Mouse (Mus musculus) forebrain, embryonic 13.5 days (tissue): ENCODE data around the gene Saxo1. TPM values are rescaled to one million over a fixed set of nuclear protein-coding genes. Genes with fewer than 3 reads are reported as not detected.

ENCODE experiments used
- ATAC-seq: fragments of 200-750 bp; cut with Nextera tagmentation; 2 replicates; pipeline ENCODE4 v1.8.0; 2017
- H3K27ac ChIP-seq: fragments of 300-500 bp; sonication (generic); 2 replicates; pipeline ENCODE4 v1.5.1; 2015; ENCODE audit warnings: inconsistent platforms, mild to moderate bottlenecking, moderate library complexity
- H3K27me3 ChIP-seq: fragments of 300-500 bp; sonication (generic); 2 replicates; pipeline ENCODE4 v1.6.1; 2015; ENCODE audit warnings: mild to moderate bottlenecking, inconsistent platforms
- H3K36me3 ChIP-seq: fragments of 300-500 bp; sonication (generic); 2 replicates; pipeline ENCODE4 v1.6.1; 2015; ENCODE audit warnings: mild to moderate bottlenecking, inconsistent platforms; ENCODE audit not compliant: poor library complexity, severe bottlenecking
- H3K4me1 ChIP-seq: fragments of 300-500 bp; sonication (generic); 2 replicates; pipeline ENCODE4 v1.6.1; 2015; ENCODE audit warnings: inconsistent platforms
- H3K4me2 ChIP-seq: fragments of 300-500 bp; sonication (generic); 2 replicates; pipeline ENCODE4 v1.6.1; 2015; ENCODE audit warnings: inconsistent platforms, mild to moderate bottlenecking, moderate library complexity
- H3K4me3 ChIP-seq: fragments of 300-500 bp; sonication (generic); 2 replicates; pipeline ENCODE4 v1.5.1; 2015; ENCODE audit warnings: mild to moderate bottlenecking, inconsistent platforms
- H3K9ac ChIP-seq: fragments of 300-500 bp; sonication (generic); 2 replicates; pipeline ENCODE4 v1.6.1; 2015; ENCODE audit warnings: mild to moderate bottlenecking, inconsistent platforms
- H3K9me3 ChIP-seq: fragments of 300-500 bp; sonication (generic); replicated peaks from 2 replicates; pipeline ENCODE4 v1.6.1; 2016; ENCODE audit warnings: inconsistent platforms
- WGBS: fragments of 180-500 bp; shearing (Covaris S2); methylation state at CpG from one replicate; pipeline ENCODE4 v1.1.7; 2015; 5-methylcytosine and 5-hydroxymethylcytosine counted together
- polyA plus RNA-seq: library from polyadenylated mRNA; unstranded; fragments of >200 nt; fragmentation: Nextera tagmentation; extraction: Ambion mirVana; gene quantifications from 2 replicates; pipeline ENCODE4 v1.2.1, GENCODE M21; 2015

The Saxo1 gene
- polyA plus RNA-seq, 1 experiment from 2014 or later: not detected

DNA sequence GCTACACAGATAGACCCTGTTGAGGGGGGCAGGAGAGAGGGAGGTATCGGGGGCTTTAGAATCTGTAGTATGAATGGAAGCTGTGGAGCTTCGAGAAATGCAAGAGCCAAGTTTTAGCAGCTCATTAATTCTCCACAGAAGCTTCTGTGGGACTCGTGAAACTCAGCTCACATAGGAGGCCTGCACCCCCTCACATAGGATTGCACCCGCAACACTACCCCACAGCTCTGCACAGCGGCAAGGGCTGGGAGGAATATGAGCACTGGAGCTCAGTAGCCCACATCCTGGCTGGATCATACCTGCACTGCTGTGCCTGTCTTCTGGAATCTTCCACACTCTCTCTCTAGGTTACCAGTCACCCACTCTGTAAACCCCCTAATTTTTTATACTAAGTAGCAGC is 34.4 kb downstream of the Saxo1 start:
- no peak overlapping the region for H3K4me2 ChIP-seq
- no peaks in the 10 kb centered on the region for H3K4me1 ChIP-seq
- no peak overlapping the region for H3K9ac ChIP-seq
- no peaks in the 10 kb centered on the region for H3K36me3 ChIP-seq
- no peak for ATAC-seq
- H3K27me3 ChIP-seq: no peaks in the 10 kb centered on the region
- H3K9me3 ChIP-seq: no peaks in the 10 kb centered on the region
- no peak overlapping the region for H3K27ac ChIP-seq
- no peak overlapping the region for H3K4me3 ChIP-seq
- 72% methylated on average over 5 of the region's 5 CpGs for WGBS

DNA sequence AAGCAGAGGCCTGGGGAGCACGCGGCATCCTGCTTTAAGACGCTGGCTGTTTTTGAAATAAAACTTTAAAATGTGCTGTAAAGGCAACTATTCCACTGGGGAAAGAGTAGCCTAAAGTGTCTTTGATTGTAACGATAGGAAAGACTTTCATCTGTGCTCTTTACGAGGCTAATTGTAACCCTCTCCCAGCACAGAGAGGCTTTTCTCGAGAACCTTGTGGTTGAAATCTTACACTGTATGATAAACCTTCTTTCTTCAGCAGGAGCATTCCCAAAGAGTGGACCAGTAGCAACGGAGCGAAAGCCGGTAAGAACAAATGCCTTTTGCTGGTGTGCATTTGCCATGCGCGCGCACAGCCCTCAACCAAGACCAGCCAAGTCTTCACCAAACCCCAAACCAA is 37.4 kb downstream of the Saxo1 start:
- H3K9me3 ChIP-seq: no peaks in the 10 kb centered on the region
- no peak for ATAC-seq
- no peaks in the 10 kb centered on the region for H3K36me3 ChIP-seq
- no peak overlapping the region for H3K27ac ChIP-seq
- no peak overlapping the region for H3K4me2 ChIP-seq
- H3K4me1 ChIP-seq: no peaks in the 10 kb centered on the region
- no peaks in the 10 kb centered on the region for H3K27me3 ChIP-seq
- H3K4me3 ChIP-seq: no peak overlapping the region
- 89% methylated on average over 12 of the region's 12 CpGs for WGBS
- H3K9ac ChIP-seq: no peak overlapping the region

DNA sequence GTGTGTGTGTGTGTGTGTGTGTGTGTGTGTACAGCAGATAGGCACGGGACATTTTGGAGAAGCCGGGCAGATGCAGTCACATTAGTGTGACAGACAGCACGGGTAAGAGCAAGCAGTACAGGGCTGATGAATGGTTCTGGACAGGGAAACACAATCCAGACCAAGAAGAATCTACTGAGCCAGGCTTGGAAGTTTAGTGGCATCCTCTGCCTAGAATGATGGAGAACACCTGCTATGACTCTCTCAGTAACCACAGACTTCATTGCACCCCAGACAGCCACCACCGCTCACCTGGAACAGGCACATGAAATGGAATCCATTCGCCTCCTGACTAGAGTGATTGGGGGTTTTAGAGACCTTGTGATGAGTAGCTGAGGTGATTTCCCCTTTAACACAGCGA is 38.2 kb downstream of the Saxo1 start:
- Histone ChIP-seq H3K4me3 (no peak overlapping the region), H3K27ac (no peak overlapping the region), H3K27me3 (no peaks in the 10 kb centered on the region), H3K4me2 (no peak overlapping the region), H3K36me3 (no peaks in the 10 kb centered on the region), H3K9ac (no peak overlapping the region), H3K4me1 (no peaks in the 10 kb centered on the region), H3K9me3 (no peaks in the 10 kb centered on the region)
- ATAC-seq: no peak
- 96% methylated on average over 6 of the region's 6 CpGs for WGBS

DNA sequence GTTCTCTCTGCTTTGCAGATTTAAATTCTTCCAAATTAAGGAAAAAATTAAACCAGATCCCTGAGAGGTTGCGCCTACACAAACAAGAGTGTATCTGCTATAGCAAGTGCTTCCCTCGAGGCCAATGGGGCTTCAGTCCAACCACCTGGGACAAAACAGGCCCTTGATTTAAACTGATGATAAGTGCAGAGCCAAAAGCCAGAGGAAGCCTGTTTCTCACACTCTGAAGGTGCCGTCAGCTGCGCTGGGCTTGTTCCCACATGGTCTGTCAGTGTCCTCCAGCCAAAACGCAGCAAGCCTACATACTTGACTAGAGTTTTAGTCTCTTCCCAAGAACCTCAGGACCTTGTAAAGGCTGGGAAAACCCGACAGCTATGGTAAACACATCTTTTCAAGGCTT is 53.5 kb downstream of the Saxo1 start:
- Histone ChIP-seq H3K27me3 (no peaks in the 10 kb centered on the region), H3K4me3 (no peak overlapping the region), H3K36me3 (no peaks in the 10 kb centered on the region), H3K9me3 (no peaks in the 10 kb centered on the region), H3K27ac (no peak overlapping the region), H3K4me2 (no peak overlapping the region), H3K9ac (no peak overlapping the region), H3K4me1 (no peaks in the 10 kb centered on the region)
- WGBS: 84% methylated on average over 6 of the region's 6 CpGs
- no peak for ATAC-seq

DNA sequence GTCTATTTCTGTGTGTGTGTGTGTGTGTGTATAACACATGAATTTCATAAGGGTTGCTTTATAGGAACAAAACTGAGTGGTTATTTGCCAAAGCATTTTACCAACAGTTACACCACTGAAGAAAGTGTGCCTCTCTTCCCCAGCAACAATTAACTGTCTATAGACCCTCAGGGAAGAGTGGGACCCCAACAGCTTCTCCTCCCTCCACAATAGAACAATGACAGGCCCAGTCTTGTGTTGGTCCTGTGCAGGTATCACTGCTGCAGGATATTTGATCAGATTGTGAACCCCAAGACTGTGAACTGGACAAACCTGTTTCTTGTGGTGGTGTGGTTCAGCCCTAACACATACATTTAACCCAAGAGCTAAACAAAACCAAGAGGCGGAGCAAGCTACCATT is 58.6 kb downstream of the Saxo1 start:
- H3K4me2 ChIP-seq: no peak overlapping the region
- ATAC-seq: no peak
- WGBS: 91% methylated on average over 1 of the region's 1 CpGs

DNA sequence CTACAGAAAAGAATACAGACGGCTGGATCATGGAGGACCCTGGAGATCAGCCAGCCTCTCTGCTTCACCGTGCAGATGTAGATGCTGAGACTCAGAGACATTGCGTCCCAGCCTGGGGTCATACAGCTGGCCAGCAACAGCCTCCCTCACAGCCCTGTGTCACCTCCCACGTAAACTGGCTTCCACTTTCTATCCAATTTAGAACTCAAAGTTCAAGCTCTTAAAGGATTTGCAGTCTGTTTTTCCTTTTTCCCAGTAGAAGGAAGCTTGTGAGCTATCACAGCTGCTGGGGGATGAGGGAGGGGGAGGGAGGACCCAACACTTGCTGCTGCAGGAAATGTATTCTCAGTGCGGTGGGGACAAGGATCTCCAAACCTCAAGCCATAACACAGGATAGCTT is 59.4 kb downstream of the Saxo1 start:
- Histone ChIP-seq H3K9me3 (no peaks in the 10 kb centered on the region), H3K4me3 (no peak overlapping the region), H3K4me2 (no peak overlapping the region), H3K27ac (no peak overlapping the region), H3K27me3 (no peaks in the 10 kb centered on the region), H3K9ac (no peak overlapping the region), H3K4me1 (no peaks in the 10 kb centered on the region), H3K36me3 (no peaks in the 10 kb centered on the region)
- no peak for ATAC-seq
- 85% methylated on average over 5 of the region's 5 CpGs for WGBS

More for the DNA sequence above, 58.6 kb downstream of the Saxo1 start:
- Histone ChIP-seq H3K4me1 (no peaks in the 10 kb centered on the region), H3K4me3 (no peak overlapping the region), H3K27me3 (no peaks in the 10 kb centered on the region), H3K36me3 (no peaks in the 10 kb centered on the region), H3K9me3 (no peaks in the 10 kb centered on the region), H3K27ac (no peak overlapping the region), H3K9ac (no peak overlapping the region)

DNA sequence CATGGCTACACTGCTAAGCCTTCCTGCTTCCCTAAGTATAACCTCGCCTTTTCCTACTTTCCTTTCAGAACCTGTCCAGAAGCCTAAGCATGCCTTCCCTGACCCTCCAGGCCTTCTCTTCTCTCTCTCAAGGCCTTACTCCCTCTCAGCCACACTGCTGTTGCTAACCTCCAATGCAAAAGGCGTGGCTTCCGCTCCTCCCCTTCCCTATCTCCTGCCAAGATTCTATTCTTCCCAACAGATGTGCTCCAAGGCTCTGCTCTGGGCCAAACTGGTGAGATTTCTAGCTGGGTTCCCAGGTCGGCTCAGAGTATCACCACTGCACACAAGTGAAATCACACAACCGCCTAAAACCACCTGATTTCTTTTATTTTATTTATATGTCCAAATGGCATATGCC is 69.0 kb downstream of the Saxo1 start:
- Histone ChIP-seq H3K4me3 (no peak overlapping the region), H3K9me3 (no peaks in the 10 kb centered on the region), H3K27me3 (no peaks in the 10 kb centered on the region), H3K27ac (no peak overlapping the region), H3K4me2 (no peak overlapping the region), H3K36me3 (no peaks in the 10 kb centered on the region), H3K4me1 (no peaks in the 10 kb centered on the region), H3K9ac (no peak overlapping the region)
- ATAC-seq: no peak
- WGBS: 88% methylated on average over 5 of the region's 5 CpGs

DNA sequence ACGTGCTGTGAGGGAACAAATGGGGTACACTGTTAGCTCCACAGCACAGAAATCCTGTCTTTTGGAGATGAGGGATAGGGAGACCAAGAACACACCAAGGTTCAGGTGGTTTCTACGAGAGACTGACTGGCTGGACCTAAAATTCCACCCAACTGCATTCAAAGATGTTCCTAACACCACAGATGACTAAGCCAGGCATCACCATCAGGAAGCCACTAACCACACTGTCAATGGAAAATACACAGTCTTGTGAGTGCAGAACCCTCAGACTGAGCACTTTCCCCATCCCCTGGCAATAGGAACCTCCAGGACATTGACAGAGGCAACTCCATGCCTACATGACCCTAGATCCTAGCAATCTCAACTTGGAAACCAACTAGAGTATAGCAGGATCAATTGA is 71.2 kb downstream of the Saxo1 start:
- WGBS: 84% methylated on average over 2 of the region's 2 CpGs

DNA sequence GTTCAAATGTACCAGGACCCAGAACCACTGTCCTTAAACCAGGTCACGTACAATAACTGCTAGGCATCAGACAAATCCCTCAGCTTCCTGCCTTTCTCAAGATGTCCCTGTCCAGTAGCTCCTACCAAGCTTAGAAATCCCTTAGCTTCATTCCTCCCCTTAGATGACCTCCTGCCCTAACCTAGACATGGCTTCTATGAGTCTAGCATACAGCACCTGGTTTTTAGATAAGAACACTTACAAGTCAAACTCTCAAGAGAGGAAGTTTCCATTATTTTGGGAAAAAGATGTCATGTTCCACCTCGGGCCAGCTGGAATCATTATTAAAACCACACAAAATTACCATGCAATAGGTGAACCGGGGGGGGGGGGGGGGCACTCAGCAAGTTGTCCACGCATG is 71.6 kb downstream of the Saxo1 start:
- no peak overlapping the region for H3K4me2 ChIP-seq
- no peak overlapping the region for H3K9ac ChIP-seq
- H3K4me1 ChIP-seq: no peaks in the 10 kb centered on the region
- no peak overlapping the region for H3K4me3 ChIP-seq
- 94% methylated on average over 4 of the region's 4 CpGs for WGBS
- no peak overlapping the region for H3K27ac ChIP-seq
- H3K9me3 ChIP-seq: no peaks in the 10 kb centered on the region
- no peaks in the 10 kb centered on the region for H3K36me3 ChIP-seq
- ATAC-seq: no peak
- H3K27me3 ChIP-seq: no peaks in the 10 kb centered on the region

More for the DNA sequence above, 71.2 kb downstream of the Saxo1 start:
- H3K9me3 ChIP-seq: no peaks in the 10 kb centered on the region
- H3K36me3 ChIP-seq: no peaks in the 10 kb centered on the region
- ATAC-seq: no peak
- no peaks in the 10 kb centered on the region for H3K4me1 ChIP-seq
- no peaks in the 10 kb centered on the region for H3K27me3 ChIP-seq
- no peak overlapping the region for H3K4me3 ChIP-seq
- no peak overlapping the region for H3K4me2 ChIP-seq
- no peak overlapping the region for H3K9ac ChIP-seq
- H3K27ac ChIP-seq: no peak overlapping the region

DNA sequence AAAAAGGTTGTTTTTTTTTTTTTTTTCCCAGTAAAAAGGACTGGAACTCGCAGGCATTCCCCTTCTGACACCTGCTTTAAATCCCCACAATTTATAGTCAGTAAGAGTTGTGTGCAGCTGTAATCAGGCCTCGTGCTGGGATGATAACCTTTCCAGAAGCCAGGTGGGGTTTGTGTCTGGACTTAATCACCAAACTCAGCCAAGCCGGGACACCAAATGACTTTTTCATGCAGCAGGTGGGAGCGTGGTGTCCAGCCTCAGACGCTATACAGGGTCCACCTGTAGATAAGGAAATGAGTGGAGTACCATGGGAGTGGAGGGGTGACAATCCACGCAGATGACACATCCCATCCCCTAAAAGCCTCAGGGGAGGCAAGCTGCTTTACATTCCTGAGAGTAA is 73.1 kb downstream of the Saxo1 start:
- 85% methylated on average over 6 of the region's 6 CpGs for WGBS
- Histone ChIP-seq H3K4me2 (no peak overlapping the region), H3K4me3 (no peak overlapping the region), H3K9me3 (no peaks in the 10 kb centered on the region), H3K9ac (no peak overlapping the region), H3K27me3 (no peaks in the 10 kb centered on the region), H3K36me3 (no peaks in the 10 kb centered on the region), H3K4me1 (no peaks in the 10 kb centered on the region), H3K27ac (no peak overlapping the region)
- ATAC-seq: no peak

DNA sequence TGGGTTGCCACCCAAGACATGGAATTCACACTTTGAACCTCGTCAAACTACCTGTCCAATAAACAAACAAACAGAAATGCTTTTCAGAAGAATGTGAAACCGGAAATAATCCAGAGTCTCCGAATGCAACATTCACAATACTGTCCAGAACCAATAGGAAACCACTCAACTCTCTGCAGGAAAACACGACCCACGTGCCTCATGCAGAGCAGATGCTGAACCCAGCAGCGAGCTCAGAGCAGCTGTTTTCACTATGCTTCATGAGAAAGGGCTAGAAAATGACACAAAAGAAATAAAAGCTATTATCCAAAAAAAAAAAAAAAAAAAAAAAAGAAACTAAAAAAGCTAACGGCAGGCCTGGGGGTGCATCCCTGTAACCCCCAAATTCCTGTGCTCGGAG is 74.4 kb downstream of the Saxo1 start:
- no peaks in the 10 kb centered on the region for H3K27me3 ChIP-seq
- no peaks in the 10 kb centered on the region for H3K36me3 ChIP-seq
- ATAC-seq: no peak
- H3K9ac ChIP-seq: no peak overlapping the region
- H3K4me2 ChIP-seq: no peak overlapping the region
- 60% methylated on average over 8 of the region's 8 CpGs for WGBS
- H3K4me1 ChIP-seq: no peaks in the 10 kb centered on the region
- H3K27ac ChIP-seq: no peak overlapping the region
- no peak overlapping the region for H3K4me3 ChIP-seq
- no peaks in the 10 kb centered on the region for H3K9me3 ChIP-seq

DNA sequence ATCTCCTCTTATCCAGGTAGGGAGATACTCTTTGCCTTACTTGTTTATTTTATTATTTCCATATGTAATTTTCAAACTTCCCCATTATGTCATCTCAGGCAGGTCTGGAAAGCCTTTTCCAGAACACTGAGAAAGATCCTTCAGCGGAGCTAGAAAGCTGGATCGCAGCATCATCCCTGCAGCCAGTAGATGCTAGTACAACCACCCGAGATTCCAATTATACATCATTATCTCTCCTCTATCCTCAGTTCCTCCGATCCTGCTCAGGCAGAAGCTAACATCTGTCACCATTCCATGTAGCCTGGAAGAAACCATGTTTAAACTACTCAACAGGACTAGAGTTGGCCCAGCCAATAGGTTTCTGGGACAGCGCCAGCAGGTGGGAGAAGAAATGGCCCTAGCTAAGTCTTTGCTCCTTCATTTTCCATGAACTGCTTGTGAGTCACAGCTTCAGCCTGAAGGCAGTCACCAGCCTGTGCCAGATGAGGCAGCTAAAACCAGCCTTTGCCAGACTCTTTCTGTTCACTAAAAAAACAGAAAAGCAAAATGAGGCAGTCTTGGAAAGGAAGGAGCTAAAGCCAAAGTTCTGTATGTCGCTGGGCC is 75.0 kb downstream of the Saxo1 start:
- no peak for ATAC-seq

DNA sequence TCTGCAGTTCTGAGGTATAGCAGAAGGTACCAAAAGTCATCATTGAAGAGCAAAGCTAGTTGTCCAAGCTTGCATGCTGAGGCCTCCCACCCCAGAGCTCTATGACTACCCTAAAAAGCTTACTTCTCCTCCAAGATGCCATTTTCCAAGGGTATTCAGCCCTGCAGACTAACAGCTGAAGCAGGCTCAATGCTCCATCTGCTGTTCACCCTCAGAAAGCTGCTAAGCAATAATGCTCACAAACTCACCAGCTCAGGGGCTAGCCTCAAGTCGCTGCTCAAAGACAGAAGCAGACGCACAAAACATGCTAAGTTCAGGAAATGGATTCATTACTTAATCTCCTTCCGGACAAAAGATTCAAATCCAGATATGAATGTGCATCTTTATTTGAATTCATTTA is 77.2 kb downstream of the Saxo1 start:
- WGBS: 73% methylated on average over 3 of the region's 3 CpGs
- H3K9ac ChIP-seq: no peak overlapping the region
- H3K36me3 ChIP-seq: no peaks in the 10 kb centered on the region
- H3K4me1 ChIP-seq: no peaks in the 10 kb centered on the region
- no peaks in the 10 kb centered on the region for H3K27me3 ChIP-seq
- no peak overlapping the region for H3K27ac ChIP-seq
- H3K4me3 ChIP-seq: no peak overlapping the region
- no peak for ATAC-seq
- no peak overlapping the region for H3K4me2 ChIP-seq
- H3K9me3 ChIP-seq: no peaks in the 10 kb centered on the region

More for the DNA sequence above, 75.0 kb downstream of the Saxo1 start:
- no peaks in the 10 kb centered on the region for H3K27me3 ChIP-seq
- no peaks in the 10 kb centered on the region for H3K4me1 ChIP-seq
- H3K9me3 ChIP-seq: no peaks in the 10 kb centered on the region
- no peak overlapping the region for H3K4me2 ChIP-seq
- no peaks in the 10 kb centered on the region for H3K36me3 ChIP-seq
- 92% methylated on average over 6 of the region's 6 CpGs for WGBS
- no peak overlapping the region for H3K9ac ChIP-seq
- H3K27ac ChIP-seq: no peak overlapping the region
- H3K4me3 ChIP-seq: no peak overlapping the region
